Mouse (Mus musculus): Measurements from ENCODE around the gene Churc1. TPM values are rescaled to one million over a fixed set of nuclear protein-coding genes. Genes with fewer than 3 reads are reported as not detected.

Gene Churc1
- 199 and 218 TPM in 2 replicates for polyA plus RNA-seq (2015; fragmentation: Nextera tagmentation; extraction: Ambion mirVana)

DNA sequence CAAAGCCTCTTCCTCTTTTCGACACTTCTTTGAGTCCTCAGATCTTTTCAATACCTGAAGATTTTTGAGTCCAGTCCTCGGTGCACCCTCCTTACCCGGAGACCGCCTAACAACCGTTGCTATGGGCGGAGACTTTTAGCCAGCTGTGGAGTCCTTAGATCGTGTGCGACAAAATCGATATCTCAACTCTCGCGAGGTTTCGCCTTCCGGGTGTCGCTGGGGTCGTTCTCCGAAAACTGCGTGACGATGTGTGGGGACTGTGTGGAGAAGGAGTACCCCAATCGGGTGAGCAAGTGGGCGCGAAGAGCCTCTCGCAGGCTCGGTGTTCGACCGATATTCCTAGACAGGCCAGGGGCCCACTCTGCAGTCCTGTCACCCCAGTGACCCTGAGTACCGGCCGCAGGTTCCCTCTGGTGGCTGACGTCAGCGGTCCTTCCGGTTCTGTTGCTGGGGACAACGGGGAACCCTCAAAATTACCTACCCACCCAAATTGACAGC is at the start of gene Churc1, which contains the start of gene Fntb:
Gene Churc1 (plus strand): TSS at position 185 of the 498 bp plus-strand sequence.
Gene Fntb (plus strand): TSS at position 236 of the 498 bp plus-strand sequence.
- peak; percentile 93 for ATAC-seq (replicated peaks; ENCODE audit: extremely low read depth, insufficient read depth, low FRiP score)
- H3K36me3 ChIP-seq (ENCODE audit: control insufficient read depth, insufficient read depth): no peaks in the 10 kb centered on the region
- no peaks in the 10 kb centered on the region for H3K9me3 ChIP-seq (replicated peaks; ENCODE audit: control insufficient read depth, low read length)
- under 1% methylated on average over 31 of the region's 31 CpGs for WGBS
- peak within 1 kb of the TSS; percentile 87 for H3K9ac ChIP-seq (ENCODE audit: low read length)
- H3K4me3 ChIP-seq (ENCODE audit: low read length): peak within 1 kb of the TSS; percentile 69
- peak within 1 kb of the TSS; percentile 80 for H3K4me2 ChIP-seq (ENCODE audit: low read depth, low read length)
- H3K27me3 ChIP-seq (ENCODE audit: control insufficient read depth, insufficient read depth, low read length): no peaks in the 10 kb centered on the region
- peak within 1 kb of the TSS; percentile 89 for H3K27ac ChIP-seq (ENCODE audit: low read length)
- peaks cover 6% of the 10 kb centered on the region for H3K4me1 ChIP-seq (ENCODE audit: control insufficient read depth, insufficient read depth, low read length)

DNA sequence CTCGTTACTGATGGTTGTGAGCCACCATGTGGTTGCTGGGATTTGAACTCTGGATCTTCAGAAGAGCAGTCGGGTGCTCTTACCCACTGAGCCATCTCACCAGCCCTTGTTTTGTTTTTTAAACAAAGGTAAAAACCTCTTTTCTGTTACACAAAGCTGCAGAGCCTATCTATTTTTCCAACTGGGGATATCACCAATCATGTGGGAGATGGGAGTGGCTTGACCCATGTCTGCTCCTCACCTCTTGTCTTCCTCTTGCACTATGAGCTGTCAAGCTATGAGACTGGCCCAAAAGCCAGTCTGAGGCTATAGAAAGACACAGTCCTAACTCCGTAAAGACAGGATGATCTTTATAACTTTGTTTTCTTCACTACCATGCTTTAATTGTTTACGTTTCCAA is 47.0 kb upstream of the Churc1 start:
- no peaks in the 10 kb centered on the region for H3K9me3 ChIP-seq (replicated peaks; ENCODE audit: control insufficient read depth, low read length)
- no peak overlapping the region for H3K4me3 ChIP-seq (ENCODE audit: low read length)
- WGBS: 81% methylated on average over 4 of the region's 4 CpGs
- H3K9ac ChIP-seq (ENCODE audit: low read length): no peak overlapping the region
- 0 out of 2 replicates have a peak, but pooled peaks cover 3% of the 10 kb centered on the region for H3K4me1 ChIP-seq (ENCODE audit: control insufficient read depth, insufficient read depth, low read length)
- ATAC-seq (replicated peaks; ENCODE audit: extremely low read depth, insufficient read depth, low FRiP score): no peak
- H3K4me2 ChIP-seq (ENCODE audit: low read depth, low read length): no peak overlapping the region
- H3K27me3 ChIP-seq (ENCODE audit: control insufficient read depth, insufficient read depth, low read length): peaks cover 5% of the 10 kb centered on the region
- no peak overlapping the region for H3K27ac ChIP-seq (ENCODE audit: low read length)
- no peaks in the 10 kb centered on the region for H3K36me3 ChIP-seq (ENCODE audit: control insufficient read depth, insufficient read depth)

DNA sequence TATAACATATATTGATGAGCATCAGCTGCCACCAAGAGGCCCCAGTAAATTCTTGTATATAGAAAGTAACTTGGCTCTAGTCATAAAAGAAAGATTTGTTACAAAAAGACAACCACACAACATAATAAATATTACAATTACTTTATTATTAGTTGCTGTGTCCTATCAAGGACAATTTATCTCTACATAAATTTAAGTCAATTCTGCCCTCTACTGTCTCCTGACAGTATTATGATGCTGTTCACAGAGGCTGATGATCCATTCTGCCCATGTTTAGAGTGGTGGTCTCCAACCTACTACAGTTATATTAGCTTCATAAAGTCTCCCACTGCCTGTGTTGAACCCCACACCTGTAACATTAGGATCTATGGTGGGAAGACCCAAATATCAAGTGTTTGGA is 44.8 kb upstream of the Churc1 start:
- H3K4me1 ChIP-seq (ENCODE audit: control insufficient read depth, insufficient read depth, low read length): 0 out of 2 replicates have a peak, but pooled peaks cover 3% of the 10 kb centered on the region
- H3K4me2 ChIP-seq (ENCODE audit: low read depth, low read length): no peak overlapping the region
- no peak overlapping the region for H3K27ac ChIP-seq (ENCODE audit: low read length)
- H3K36me3 ChIP-seq (ENCODE audit: control insufficient read depth, insufficient read depth): no peaks in the 10 kb centered on the region
- H3K9ac ChIP-seq (ENCODE audit: low read length): no peak overlapping the region
- no peaks in the 10 kb centered on the region for H3K27me3 ChIP-seq (ENCODE audit: control insufficient read depth, insufficient read depth, low read length)
- no peak overlapping the region for H3K4me3 ChIP-seq (ENCODE audit: low read length)
- ATAC-seq (replicated peaks; ENCODE audit: extremely low read depth, insufficient read depth, low FRiP score): no peak
- 0 out of 2 replicates have a peak, but pooled peaks cover 2% of the 10 kb centered on the region for H3K9me3 ChIP-seq (replicated peaks; ENCODE audit: control insufficient read depth, low read length)

DNA sequence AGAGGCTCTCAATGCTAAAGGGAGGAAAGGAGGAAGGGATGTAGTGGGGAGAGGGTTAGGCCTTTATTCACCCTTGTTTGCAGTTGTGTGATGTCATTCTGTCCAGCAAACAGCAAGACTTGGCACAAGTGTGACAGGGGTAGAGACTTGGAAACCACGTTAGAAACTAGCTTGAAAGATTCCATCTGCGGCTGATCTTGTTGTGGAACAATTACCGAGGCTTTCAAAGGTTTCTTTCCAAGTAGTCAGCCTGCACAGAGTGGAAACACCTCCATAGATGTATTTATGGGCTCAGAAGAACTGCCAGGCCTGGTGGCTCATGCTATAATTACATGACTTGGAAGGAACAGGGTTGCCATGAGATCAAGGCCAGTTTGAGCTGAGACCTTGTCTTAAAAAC is 43.3 kb upstream of the Churc1 start:
- WGBS: 55% methylated on average over 3 of the region's 3 CpGs
- H3K36me3 ChIP-seq (ENCODE audit: control insufficient read depth, insufficient read depth): no peaks in the 10 kb centered on the region
- no peak overlapping the region for H3K4me2 ChIP-seq (ENCODE audit: low read depth, low read length)
- no peak for ATAC-seq (replicated peaks; ENCODE audit: extremely low read depth, insufficient read depth, low FRiP score)
- no peaks in the 10 kb centered on the region for H3K27me3 ChIP-seq (ENCODE audit: control insufficient read depth, insufficient read depth, low read length)
- no peak overlapping the region for H3K9ac ChIP-seq (ENCODE audit: low read length)
- H3K9me3 ChIP-seq (replicated peaks; ENCODE audit: control insufficient read depth, low read length): 0 out of 2 replicates have a peak, but pooled peaks cover 2% of the 10 kb centered on the region
- 0 out of 2 replicates have a peak, but pooled peaks cover 3% of the 10 kb centered on the region for H3K4me1 ChIP-seq (ENCODE audit: control insufficient read depth, insufficient read depth, low read length)
- H3K4me3 ChIP-seq (ENCODE audit: low read length): no peak overlapping the region
- no peak overlapping the region for H3K27ac ChIP-seq (ENCODE audit: low read length)

DNA sequence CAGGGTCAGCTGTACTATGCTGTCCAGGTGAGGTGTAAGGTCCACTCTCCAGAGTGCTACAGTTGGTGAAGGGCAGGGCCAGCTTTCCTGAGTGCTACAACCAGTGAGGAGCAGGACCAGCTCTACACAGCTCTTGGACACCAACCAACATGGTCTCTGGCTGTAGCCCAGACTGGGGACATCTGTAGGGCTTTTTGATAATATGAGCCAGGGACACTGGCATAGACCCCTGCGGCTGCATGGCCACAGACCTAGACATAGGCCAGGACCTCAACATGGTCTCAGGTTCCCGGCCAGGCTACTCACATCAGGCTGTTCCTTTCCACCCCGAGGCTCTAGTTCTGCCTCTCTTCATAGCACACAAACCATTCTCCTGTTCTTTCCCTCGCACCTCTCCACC is 37.4 kb upstream of the Churc1 start:
- Histone ChIP-seq H3K9me3 (replicated peaks; ENCODE audit: control insufficient read depth, low read length) (peaks cover 5% of the 10 kb centered on the region; the same call in 1 of the 2 replicates), H3K36me3 (ENCODE audit: control insufficient read depth, insufficient read depth) (no peaks in the 10 kb centered on the region), H3K9ac (ENCODE audit: low read length) (no peak overlapping the region), H3K27me3 (ENCODE audit: control insufficient read depth, insufficient read depth, low read length) (no peaks in the 10 kb centered on the region), H3K27ac (ENCODE audit: low read length) (no peak overlapping the region), H3K4me2 (ENCODE audit: low read depth, low read length) (no peak overlapping the region), H3K4me1 (ENCODE audit: control insufficient read depth, insufficient read depth, low read length) (no peaks in the 10 kb centered on the region), H3K4me3 (ENCODE audit: low read length) (no peak overlapping the region)
- no peak for ATAC-seq (replicated peaks; ENCODE audit: extremely low read depth, insufficient read depth, low FRiP score)
- WGBS: 78% methylated on average over 4 of the region's 4 CpGs

DNA sequence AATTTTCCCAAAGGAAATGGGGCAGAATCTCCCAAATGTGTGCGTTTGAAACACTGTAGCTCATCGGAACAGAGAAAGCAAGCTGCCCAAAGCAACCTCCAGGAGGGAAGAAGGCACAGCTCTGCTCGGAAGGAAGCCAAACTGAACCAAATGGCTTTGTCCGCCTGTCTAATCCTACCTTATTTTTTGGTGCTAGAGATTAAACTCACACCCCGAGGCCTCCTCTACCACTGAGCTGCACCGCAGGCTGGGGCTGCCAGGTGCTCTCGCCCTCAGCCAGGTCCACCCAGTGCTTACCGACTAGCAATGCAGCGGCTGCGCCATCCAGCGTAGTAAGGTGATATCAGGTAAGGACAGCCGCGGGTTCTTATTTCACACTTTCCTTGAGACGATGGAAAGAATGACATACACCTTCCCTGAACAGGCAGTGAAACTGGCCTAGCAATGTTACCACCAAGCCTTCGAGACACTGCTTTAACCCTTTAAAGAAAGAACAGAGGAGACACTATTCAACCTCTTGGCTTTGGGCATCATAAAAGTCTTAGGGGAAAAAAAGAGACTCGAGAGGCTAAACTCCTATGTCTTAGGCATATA is 14.4 kb upstream of the Churc1 start:
- Histone ChIP-seq H3K27ac (ENCODE audit: low read length) (no peak overlapping the region), H3K27me3 (ENCODE audit: control insufficient read depth, insufficient read depth, low read length) (no peaks in the 10 kb centered on the region), H3K4me3 (ENCODE audit: low read length) (no peak overlapping the region), H3K36me3 (ENCODE audit: control insufficient read depth, insufficient read depth) (no peaks in the 10 kb centered on the region), H3K4me1 (ENCODE audit: control insufficient read depth, insufficient read depth, low read length) (no peaks in the 10 kb centered on the region), H3K9ac (ENCODE audit: low read length) (no peak overlapping the region), H3K4me2 (ENCODE audit: low read depth, low read length) (no peak overlapping the region), H3K9me3 (replicated peaks; ENCODE audit: control insufficient read depth, low read length) (no peaks in the 10 kb centered on the region)
- no peak for ATAC-seq (replicated peaks; ENCODE audit: extremely low read depth, insufficient read depth, low FRiP score)
- WGBS: 77% methylated on average over 16 of the region's 16 CpGs

DNA sequence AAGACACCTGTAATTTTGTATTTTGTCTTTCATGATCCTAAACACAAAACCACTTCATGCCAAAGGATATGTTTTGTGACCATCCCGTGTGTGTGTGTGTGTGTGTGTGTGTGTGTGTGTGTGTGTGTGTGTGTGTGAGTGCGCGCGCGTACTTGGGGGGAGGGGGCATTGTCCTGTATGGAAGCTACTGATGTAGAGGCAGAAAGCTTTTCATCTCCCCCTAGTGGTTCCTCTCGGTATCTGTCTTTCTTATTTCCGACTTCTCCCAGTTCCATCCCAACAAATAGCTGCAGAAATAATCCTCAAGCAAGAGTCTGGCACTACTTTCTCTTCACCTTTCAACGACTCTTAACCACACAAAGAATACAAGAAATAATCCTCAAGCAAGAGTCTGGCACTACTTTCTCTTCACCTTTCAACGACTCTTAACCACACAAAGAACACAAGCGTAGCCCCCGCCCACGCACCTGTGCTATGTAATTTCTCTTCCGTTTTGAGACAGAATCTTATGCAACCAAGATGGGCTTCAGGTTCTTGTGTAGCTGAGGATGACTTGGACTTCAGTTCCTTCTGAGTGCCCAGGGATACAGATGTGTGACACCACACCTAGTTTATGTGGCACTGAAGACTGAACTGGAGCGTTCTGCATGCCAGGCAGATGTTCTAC is 12.6 kb upstream of the Churc1 start:
- Histone ChIP-seq H3K4me2 (ENCODE audit: low read depth, low read length) (no peak overlapping the region), H3K36me3 (ENCODE audit: control insufficient read depth, insufficient read depth) (no peaks in the 10 kb centered on the region), H3K4me3 (ENCODE audit: low read length) (no peak overlapping the region), H3K27me3 (ENCODE audit: control insufficient read depth, insufficient read depth, low read length) (no peaks in the 10 kb centered on the region), H3K9ac (ENCODE audit: low read length) (no peak overlapping the region), H3K4me1 (ENCODE audit: control insufficient read depth, insufficient read depth, low read length) (no peaks in the 10 kb centered on the region), H3K9me3 (replicated peaks; ENCODE audit: control insufficient read depth, low read length) (no peaks in the 10 kb centered on the region), H3K27ac (ENCODE audit: low read length) (no peak overlapping the region)
- ATAC-seq (replicated peaks; ENCODE audit: extremely low read depth, insufficient read depth, low FRiP score): peak; percentile 41; the same call in 1 of the 2 replicates
- WGBS: 43% methylated on average over 14 of the region's 14 CpGs

DNA sequence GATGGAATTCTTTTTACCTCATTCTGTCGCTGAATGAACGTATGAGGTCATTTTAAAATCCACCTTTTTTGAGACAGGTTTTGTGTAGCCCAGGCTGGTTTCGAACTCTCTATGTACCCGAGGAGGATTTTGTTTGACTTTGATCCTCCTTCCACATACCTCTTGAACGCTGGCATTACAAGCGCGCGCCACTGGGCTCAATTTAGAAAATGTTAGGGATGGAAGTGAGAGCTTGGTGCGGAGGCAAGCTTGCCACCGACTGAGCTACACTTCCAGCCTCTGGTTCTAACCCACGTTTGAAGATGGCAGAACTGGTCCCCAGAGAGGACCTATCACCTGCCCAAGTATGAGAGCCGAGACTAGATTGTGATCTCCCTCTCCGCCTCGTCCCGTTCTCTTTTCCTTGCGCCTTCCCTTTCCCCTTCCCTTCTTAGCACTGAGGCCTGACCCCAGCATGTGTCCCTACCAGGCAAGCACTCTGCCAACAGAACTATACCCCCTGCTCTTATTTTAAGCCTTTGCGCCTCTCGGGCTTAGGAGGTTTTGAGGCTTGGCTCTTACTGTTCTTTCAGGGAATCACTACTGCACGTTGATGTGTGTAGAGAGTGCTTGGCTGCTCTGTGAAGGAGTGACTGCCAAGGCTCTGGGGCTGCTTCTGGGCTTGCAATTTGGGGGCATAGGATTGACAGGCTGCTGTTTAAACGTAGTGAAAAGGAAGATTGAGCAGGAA is 728 bp downstream of the Churc1 start:
- Histone ChIP-seq H3K27ac (ENCODE audit: low read length) (peak overlapping the region; percentile 89), H3K4me3 (ENCODE audit: low read length) (peak overlapping the region; percentile 69), H3K9me3 (replicated peaks; ENCODE audit: control insufficient read depth, low read length) (no peaks in the 10 kb centered on the region), H3K36me3 (ENCODE audit: control insufficient read depth, insufficient read depth) (no peaks in the 10 kb centered on the region), H3K9ac (ENCODE audit: low read length) (peak overlapping the region; percentile 87), H3K27me3 (ENCODE audit: control insufficient read depth, insufficient read depth, low read length) (no peaks in the 10 kb centered on the region), H3K4me1 (ENCODE audit: control insufficient read depth, insufficient read depth, low read length) (peaks cover 6% of the 10 kb centered on the region), H3K4me2 (ENCODE audit: low read depth, low read length) (peak overlapping the region; percentile 80)
- peak; percentile 46 for ATAC-seq (replicated peaks; ENCODE audit: extremely low read depth, insufficient read depth, low FRiP score)
- WGBS: 25% methylated on average over 20 of the region's 20 CpGs
